Mouse (Mus musculus): ENCODE measurements around the gene Bicdl2.

Bicdl2 gene

DNA sequence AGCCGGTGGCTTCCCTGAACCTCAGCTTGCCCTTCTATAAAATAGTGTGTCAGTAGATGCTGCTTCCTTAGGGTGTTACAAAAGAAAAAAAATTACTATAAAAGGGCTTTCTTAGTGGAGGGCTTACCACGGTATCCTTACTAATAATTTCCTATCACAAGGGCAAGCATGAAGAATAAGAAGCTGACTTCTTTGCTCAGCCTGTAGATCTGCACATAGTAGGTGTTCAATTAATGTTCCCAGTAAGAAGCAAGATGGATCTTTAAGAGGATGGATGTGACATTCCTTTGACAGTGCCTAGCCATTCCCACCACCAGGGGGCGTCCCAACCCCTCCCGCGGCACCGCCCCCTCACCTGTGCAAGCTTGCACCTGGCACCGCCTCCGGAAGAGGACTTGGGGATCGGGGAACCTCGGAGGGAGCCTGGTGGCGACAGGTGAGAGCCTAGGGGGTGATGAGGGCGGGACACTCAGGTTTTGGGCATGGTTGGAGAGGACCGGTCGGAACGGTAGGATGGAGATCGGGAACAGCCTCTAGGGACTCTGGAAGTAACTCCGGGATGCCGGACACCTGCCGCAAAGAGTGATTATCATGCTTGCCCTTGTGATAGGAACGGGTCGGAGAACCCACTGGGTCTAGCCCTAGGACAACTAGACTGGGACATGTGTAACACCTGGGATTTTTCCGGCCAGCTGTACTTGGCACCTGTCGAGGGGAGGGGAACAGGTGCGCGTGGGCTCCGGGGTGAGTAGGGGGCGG, at the start of gene Bicdl2:
TSS of gene Bicdl2 (plus strand) at position 390 of the 759 bp plus-strand sequence.
- peak; percentile 58 to 77 for DNase-seq

DNA sequence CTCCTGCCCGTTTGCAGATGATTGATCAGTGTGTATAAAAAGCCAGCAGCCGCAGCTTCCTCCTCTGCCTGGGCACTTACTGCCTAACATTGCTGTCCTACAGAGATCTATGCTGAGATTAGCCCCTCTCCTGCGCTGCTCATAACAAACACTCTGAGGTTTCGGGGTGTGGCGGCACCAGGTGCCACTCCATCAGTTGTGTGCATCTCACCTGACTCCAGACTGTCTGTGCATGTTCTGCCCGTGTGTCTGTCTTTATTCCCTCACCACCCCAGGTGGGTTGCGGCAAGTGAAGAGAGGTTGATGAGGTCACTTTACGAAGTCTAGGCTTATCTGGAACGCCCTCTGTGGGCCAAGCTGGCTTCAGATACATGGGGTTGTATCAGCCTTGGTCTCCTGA, 43.2 kb upstream of the Bicdl2 start:
- DNase-seq: no peak

DNA sequence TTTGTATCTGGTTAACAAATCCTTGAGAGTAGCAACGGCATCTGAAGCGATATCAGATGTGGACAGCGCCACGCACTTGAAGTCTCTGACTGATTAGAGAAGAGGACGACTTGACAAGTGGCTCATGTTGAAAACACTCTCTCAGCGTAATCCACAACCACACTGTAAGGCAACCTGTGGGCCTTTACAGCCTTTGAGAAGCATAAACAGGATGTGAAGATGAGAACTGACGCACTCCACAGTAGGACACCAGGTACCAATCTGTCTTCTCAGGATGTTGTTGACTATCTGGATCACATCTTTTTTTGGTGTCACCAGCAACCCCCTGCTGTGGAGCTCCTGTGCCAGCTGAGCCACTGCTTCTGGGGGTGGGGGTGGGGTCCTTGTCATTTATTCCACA, 40.0 kb upstream of the Bicdl2 start:
- no peak for DNase-seq

DNA sequence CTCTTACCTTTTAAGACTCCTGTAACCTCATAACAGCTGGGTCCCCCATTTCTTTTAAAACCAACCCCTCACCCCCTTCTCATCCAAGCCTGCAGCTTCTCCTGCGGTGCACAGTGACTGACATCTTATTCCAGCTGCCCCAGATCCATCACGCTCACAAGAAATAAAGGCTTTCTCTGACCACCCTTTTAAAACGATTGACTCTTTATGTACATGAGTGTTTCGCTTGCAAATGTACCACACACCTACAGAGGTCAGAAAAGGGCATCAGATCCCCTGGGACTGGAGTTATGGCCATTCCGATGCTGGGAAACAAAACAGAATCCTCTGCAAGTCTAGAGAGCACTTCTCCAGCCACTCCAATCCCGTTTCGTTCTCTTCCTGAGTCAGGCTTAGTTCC, 32.5 kb upstream of the Bicdl2 start:
- DNase-seq: no peak

DNA sequence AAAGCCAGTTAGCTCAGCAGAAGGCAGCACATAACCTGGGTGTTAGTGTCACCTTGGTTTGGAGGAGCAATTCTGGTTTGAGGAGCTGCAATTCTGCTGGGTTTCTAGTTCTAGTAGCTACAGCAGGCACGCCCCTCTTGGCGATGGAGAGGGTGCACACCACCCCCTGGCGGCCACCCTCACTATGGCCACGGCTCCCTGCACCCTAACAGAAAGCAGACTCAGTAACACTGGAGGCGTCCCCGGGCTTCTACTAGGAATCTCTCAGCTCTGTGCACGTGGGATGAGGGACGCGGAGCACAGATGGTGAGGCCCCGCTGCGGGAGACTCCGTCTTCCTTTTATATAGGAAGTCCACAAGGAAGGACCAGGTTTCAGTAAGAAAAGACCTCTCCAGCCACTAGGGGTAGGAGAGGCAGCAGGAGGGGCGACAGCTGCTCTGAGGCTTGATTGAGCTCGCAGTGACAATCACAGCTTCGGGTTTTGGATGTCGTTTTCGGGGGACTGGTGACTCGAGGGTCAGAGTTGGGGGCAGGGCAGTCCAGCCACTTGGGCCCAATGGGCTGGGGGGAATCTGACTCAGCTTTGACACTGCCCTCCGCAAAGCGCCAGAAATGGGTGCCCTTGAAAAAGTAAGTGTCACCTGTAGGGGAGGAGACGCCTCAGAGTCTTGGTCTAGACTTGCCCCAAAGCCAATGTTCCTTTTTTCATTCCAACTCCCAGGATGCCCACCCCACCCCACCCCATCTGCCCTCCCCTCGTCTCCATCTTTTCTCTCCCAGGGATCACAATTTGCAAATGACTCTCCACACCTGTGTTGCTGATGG, 29.9 kb upstream of the Bicdl2 start:
- DNase-seq: peak; percentile 83 to 88

DNA sequence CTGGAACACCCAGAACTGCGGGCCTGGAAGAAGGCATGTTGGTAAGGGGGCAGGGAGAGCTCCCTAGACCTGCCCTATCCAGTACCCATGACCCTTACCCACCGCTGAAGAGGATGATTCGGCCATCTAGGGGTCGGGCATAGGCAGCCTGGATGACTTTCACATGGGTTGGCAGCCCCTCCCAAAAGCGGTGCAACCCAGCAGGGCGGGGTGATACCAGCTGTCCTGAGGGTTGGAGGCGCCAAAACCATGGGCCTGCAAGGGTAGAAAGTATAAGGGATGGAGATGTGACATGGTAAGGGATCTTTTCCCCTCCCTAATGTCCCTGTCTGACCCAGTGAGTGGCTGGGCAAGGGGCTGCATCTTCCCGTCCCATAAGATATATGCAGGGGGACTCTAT, 29.1 kb upstream of the Bicdl2 start:
- peak in 1 of 2 experiments; percentile 7 for DNase-seq

DNA sequence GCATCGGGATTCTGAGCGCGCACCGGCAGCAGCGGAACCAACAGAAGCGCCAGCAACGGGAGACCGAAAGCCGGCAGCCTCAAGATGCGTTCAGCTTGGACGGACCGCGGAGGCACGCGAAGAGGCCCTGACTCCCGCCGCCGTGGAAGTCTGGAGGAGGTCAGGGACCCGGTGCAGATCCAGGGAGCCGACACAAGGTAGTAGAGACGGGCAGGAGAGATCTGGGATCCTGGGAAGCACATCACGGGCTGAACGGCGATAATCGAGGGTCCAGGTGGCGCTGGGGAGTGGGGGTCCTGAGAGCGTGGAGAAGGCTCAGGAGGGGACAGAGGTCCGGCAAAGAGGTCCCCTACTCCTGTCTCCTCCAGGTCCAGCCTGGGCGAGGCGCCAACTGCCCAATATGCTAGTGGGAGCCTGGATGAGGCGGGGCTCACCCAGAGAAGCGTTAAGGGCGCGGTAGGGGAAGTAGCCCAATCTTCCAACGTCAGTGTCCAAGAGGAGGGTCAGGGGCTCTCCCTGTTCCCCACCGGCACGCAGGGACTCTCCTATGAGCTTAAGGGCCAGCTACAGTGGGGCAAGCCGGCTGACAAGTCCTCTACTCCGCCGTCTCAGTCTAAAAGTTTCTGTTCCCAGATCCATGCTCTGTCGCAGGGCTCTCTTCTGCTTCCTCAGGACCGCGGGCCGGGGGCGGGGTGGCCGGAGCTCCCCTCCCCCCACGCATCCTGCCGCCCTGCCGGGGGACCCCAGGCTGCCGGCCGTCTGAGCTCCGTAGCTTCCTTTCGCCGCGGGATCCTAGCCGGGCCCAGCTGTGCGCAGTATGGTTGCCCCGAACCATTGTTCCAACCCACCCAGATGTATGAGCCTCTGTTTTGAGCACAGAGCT, 15.5 kb upstream of the Bicdl2 start, which contains the start of gene Mmp25:
TSS of gene Mmp25 (minus strand) at position 665 of the 883 bp plus-strand sequence.
- peak in 1 of 2 experiments; percentile 26 for DNase-seq

DNA sequence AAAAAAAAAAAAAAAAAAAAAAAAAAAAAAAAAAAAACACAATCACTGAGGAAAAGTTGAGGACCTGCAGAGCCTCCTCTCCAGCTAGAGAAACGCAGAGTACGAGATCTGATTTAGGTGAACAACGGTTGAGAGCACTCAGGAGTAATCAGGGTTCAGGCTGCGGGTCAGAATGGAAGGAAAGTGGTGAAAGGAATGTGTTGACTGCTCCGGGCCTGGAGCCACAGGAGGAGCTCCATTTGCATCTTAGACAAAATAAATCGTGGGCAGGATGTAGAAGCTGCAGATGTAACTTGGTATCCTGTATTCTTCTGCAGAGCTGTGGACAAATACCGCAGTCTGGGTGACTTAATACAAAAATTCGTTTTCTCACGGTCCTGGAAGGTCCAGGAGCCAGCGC, 14.4 kb upstream of the Bicdl2 start:
- no peak for DNase-seq

DNA sequence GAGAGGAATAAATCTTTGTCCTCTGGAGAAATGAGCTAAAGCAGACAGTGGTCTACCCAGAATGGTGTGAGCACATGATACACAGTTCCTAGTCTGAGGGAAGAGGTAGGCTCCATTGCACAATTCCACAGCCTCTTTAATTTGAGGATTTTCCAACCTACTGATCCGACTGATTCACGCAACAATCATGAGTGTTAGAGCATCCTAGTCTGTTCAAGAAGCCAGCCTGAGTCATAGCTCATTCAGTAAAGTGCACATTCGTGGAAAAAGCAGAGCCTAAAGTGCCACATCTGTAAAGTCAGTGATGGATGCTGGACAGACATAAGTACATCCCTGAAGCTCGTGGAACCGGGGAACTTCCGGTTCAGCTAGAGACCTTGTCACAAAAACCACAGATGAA, 8.9 kb upstream of the Bicdl2 start:
- DNase-seq: no peak

DNA sequence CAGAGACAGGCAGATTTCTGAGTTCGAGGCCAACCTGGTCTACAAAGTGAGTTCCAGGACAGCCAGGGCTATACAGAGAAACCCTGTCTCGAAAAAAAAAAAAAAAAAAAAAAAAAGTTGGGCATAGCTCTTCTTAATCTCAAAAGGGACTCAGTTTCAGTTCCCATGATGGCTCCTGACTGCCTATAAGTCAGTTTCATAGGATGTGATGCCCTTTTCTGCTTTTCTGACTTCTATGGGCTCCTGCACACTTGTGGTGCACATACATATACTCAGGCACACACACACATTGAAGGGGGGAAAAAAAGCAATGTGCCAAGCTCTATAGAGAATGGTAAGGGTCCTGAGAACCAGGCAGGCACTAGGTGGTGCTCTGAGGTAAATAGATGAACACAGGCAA, 7.0 kb upstream of the Bicdl2 start:
- DNase-seq: no peak

DNA sequence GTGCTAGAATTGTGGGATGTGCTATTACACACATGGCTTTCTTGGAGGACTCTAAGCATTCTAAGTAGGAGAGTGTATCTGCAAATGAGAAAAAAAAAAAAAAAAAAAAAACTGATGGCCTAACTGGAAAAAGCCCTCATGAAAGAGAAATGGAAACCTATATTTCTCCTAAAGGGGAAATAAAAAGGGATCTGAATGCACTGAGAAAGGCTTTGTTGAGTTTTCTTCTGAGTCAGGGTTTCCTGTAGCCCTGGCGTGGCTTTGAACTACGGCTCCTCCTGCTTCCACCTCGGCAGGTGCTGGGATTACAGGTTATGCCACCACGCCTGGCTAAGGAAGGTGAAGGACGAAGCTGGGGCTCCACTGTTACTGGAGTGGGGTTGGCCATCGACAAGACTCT, 6.3 kb upstream of the Bicdl2 start:
- DNase-seq: no peak

DNA sequence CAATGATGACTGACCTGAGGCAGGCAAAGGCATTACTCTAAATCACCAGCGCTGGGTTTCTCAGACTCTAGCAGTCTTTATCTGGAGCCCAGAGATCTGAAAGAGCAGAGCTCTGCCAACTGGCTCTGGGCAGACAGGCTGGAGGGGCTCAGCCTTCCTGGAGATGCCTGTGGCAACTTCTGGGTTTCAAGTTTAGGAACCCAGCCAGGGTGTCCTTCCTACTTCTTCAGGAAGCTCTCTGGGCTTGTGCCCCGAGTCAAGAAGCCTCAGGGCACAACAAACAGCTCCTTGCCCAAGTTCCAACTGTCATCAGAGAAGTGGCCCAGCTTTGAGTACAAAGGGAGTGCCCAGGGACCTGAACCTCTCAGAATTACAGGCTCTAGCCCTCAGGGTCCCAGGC, 5.9 kb upstream of the Bicdl2 start:
- no peak for DNase-seq

DNA sequence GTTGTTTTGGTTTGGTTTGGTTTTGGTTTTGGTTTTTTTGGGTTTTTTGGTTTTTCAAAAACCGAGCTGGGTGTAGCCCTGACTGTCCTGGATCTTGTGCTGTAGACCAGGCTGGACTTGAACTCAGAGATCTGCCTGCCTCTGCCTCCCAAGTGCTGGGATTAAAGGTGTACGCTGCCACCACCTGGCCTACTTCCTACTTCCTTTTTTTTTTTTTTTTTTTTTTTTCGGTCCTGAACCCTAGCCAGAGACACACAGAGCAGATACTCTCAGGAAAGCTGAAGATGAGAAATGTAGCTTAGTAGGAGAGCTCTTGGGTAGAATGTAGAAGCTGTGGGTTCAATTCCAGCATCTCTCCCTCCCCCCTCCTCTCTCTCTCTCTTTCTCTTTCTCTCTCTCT, 1.9 kb upstream of the Bicdl2 start:
- DNase-seq: no peak

DNA sequence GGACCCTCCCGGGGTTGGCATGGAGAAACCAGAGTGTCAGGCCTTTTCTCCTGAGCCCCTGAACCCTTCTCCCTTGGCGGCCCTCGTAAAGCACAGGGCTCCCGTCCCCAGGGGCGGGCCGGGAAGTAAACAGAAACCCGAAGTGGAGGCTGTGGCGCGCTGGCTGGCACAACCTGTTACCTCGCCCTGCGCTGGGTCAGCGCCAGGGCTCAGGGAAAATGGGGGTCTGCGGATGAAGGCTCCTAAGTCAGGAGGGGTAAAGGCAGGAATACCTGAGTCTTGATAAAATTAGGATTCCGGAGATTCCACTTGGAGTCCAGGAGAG, 532 bp downstream of the Bicdl2 start:
- DNase-seq: no peak

DNA sequence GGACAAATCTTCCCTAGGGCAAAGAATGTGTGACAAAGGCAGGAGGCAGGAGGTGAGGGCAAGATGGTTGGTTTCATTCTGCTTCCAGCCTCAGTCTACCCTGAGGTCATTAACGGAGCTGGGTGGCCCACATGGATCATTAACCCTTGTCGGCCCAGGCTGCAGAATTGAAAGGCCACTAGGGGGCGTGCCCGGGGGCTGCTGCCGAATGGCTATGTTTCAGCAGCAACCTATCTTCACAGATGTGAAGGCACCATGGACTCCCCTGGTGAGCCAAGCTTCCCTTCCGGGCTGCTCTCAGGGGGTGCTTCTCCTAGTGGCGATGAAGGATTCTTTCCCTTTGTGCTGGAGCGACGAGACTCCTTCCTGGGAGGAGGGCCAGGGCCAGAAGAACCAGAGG, 1.2 kb downstream of the Bicdl2 start:
- DNase-seq: peak in 1 of 2 experiments; percentile 42

DNA sequence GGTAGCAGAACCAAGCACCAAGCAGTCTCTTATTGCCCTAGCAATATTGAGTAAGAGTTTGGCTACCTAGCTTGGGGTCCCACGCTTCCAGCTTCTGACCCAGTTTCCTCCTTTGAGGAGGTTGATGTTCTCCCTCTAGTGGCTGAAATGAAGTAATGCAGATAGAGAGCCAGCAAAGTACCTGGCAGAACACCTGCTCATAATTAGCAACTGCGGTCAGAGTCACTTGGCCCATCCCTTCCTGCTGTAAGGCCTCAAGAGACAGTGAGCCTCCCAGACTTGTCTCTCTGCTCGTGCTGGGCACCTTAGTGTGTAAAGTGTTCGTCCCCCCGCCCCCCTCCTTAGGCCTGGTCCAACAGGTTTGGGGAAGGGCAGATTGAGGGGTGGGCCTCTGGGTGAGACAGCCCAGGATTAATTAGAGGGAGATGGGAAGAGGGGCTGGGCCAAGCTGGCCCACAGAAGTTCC, 4.3 kb downstream of the Bicdl2 start:
- peak in 1 of 2 experiments; percentile 31 for DNase-seq

DNA sequence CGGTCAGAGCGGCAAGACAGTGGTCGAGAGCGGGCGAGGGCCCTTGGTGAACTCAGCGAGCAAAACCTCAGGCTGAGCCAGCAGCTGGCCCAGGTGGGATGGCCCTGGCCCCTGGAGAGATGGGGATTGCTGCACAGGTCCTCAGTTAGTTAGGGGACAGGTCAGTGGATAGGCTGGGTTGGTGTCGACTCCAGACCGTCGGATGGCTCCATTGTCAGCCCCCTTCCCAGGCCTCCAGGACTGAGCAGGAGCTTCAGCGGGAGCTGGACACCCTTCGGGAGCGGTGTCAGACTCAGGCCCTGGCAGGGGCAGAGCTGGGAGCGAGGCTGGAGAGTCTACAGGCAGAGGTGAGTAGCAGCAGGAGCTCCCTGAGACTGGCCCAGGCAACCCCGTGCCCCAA, 5.2 kb downstream of the Bicdl2 start:
- DNase-seq: no peak

DNA sequence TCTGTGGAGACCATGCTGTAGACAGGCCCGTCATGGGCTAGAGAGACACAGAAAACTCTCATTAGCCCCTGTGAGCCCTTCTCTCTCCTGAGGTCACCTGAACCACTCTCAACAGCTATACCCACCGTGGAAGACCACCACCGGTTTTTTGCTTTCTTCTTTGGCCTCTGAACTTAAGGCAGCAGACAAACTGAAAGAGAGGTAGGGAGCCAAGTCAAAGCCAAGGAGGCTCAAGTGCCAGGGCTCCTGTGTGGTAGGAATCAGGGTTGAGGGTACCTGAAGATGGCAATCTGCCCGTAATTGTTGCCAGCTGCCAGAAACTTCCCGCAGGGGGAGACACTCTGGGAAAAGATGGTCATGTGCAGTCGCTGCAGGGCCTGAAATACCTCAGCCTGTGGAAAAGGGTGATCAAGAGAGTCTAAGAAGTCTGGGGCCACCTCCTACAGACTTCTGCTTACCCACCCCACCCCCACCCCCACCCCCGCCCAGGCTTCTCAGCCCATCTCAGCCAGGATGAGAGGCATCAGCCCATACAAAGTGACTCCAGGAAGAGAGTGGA, 10.3 kb downstream of the Bicdl2 start:
- DNase-seq: no peak

DNA sequence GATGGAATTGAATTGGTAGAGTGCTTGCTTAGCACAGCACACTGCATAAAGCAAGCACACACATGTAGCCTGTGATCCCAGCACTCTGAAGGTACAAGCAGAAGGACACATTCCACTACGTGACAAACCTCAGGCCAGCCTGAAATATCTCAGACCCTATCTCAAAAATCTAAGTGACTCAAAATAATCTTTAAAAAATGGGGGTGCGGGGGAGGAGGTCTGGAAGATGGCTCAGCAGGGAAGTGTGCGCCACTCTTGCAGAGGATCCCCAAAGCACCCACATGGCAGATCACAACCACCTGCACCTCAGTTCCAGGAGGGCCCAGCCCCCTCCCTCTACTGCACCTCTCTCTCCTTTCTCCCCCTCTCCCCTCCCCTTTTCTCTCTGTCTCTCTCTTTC, 11.2 kb downstream of the Bicdl2 start:
- DNase-seq: no peak

DNA sequence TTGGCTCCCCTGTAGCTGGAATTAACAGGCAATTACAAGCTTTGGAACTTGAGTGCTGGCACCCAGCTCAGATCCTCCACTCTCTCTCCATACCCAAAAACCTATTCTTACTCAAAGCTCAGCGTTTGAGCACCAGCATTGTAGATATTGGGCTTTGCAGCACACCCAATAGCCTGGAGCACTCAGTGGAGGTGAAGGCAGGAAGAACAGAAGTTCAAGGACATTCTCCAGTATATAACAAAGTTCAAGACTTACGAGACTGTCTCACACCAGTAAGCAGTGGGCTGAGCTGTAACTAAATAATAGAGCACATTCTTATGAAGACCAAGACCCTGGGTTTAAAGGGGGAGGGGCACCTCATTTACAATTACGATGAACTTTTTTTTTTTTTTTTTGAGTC, 12.5 kb downstream of the Bicdl2 start:
- DNase-seq: no peak

DNA sequence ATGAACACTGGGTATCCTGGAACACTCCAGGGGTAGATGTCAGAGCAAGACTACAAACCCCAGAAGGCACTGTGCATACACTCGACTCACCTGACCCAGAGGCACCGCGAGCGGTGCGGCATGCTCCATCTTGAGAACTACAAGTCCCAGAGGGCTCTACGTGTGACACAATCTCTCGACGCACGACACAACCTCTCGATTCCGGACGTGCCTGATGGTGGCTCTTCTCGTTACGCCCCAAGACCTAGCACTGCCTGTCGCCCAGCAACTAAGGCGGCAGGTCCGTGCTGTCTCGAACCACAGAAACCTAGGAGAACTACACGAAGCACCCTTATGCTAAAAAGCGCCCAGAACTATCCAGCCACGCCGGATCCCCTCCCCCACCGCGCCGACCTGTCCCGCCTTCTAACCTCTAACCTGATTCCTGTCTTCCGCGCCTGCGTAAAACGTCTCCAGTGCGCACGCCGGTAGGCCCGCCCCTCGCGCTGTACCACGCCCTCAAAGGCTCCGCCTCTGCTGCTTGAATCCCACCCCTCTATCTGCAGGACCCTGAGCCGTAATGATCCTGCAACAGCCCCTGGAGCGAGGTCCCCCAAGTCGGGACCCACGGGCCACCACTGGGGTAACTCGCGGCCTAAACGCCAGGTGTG, 13.2 kb downstream of the Bicdl2 start, which contains the start of the genes Hcfc1r1 and Thoc6:
TSS of gene Hcfc1r1 (plus strand) at position 173 of the 650 bp plus-strand sequence.
TSS of gene Thoc6 (minus strand) at position 459 of the 650 bp plus-strand sequence.
- DNase-seq: peak; percentile 96 to 97

All from cerebellum, postnatal 25 days (tissue).